Mouse (Mus musculus): ENCODE data around the gene Slc16a1.

- no peak for TF ChIP-seq CTCF (IDR thresholded peaks at IDR 0.05; ENCODE audit: low read depth)
- no peak for TF ChIP-seq EP300 (optimal IDR thresholded peaks at IDR 0.05)
These were observed 5.9 kb downstream of the Slc16a1 start for GRCm38 (mm10) chr3:104644371-104644770.
